Mouse (Mus musculus) CH12.LX (cell line): ENCODE results near the gene Dscam. TPM values are rescaled to one million over a fixed set of nuclear protein-coding genes. Genes with fewer than 3 reads are reported as not detected.

Experiments
- DNase-seq: peaks from one replicate; pipeline ENCODE4 v3.0.0-alpha.2; 2013; ENCODE audit errors: extremely low read depth
- H3K27ac ChIP-seq: 2 replicates; pipeline ENCODE4 v1.5.1; 2012; ENCODE audit warnings: low read depth, mild to moderate bottlenecking, control low read depth, moderate library complexity; ENCODE audit not compliant: insufficient read depth
- H3K27me3 ChIP-seq: replicated peaks from 2 replicates; pipeline ENCODE3; 2012; ENCODE audit warnings: inconsistent platforms
- H3K36me3 ChIP-seq, 2 experiments: replicated peaks in 1 of 2; 2 replicates each; pipeline versions ENCODE3 to v1.6.1; 2012; ENCODE audit warnings: inconsistent platforms in 1 of 2, low read length in 1 of 2, mild to moderate bottlenecking in 1 of 2, mixed read lengths in 1 of 2, moderate library complexity in 1 of 2; ENCODE audit not compliant: control insufficient read depth in 1 of 2, insufficient read depth in 1 of 2
- H3K4me1 ChIP-seq, 2 experiments: 2 replicates each; pipeline ENCODE4 v1.6.1; 2012; ENCODE audit warnings: inconsistent platforms in 1 of 2, moderate library complexity in 1 of 2; ENCODE audit not compliant: insufficient read depth in 2 of 2, control insufficient read depth in 1 of 2
- H3K4me2 ChIP-seq: 2 replicates; pipeline ENCODE4 v1.6.1; 2012; ENCODE audit warnings: low read depth, mild to moderate bottlenecking, control low read depth; ENCODE audit not compliant: poor library complexity, insufficient read depth, severe bottlenecking
- H3K4me3 ChIP-seq, 3 experiments: fragments of 150-350 bp in 1 of 3; sonication (generic) in 1 of 3; replicated peaks in 1 of 3; 2 replicates each; pipeline versions ENCODE3 to v1.5.1; 2011 to 2012; ENCODE audit warnings: low read depth in 2 of 3, low read length in 2 of 3, mild to moderate bottlenecking in 2 of 3, moderate library complexity in 2 of 3, control low read depth in 1 of 3, improper control_type of control experiment in 1 of 3, inconsistent platforms in 1 of 3, mixed read lengths in 1 of 3; ENCODE audit not compliant: poor library complexity in 1 of 3
- H3K79me2 ChIP-seq: replicated peaks from 2 replicates; pipeline ENCODE4 v1.6.1; 2012; ENCODE audit warnings: mild to moderate bottlenecking, moderate library complexity; ENCODE audit not compliant: control insufficient read depth, poor library complexity, insufficient read depth, severe bottlenecking; ENCODE audit errors: extremely low read depth
- H3K9ac ChIP-seq: 2 replicates; pipeline ENCODE4 v1.6.1; 2012; ENCODE audit warnings: low read depth, mild to moderate bottlenecking, control low read depth, moderate library complexity; ENCODE audit not compliant: insufficient read depth
- H3K9me3 ChIP-seq: replicated peaks from 2 replicates; pipeline ENCODE3; 2012; ENCODE audit warnings: low read length, inconsistent platforms, mixed read lengths
- CHD1 ChIP-seq: IDR thresholded peaks from 2 replicates; pipeline ENCODE4 v1.6.1; 2012; ENCODE audit warnings: low read depth, low read length, improper control_type of control experiment, inconsistent platforms
- ELF1 ChIP-seq: IDR thresholded peaks from 2 replicates; pipeline ENCODE4 v1.6.1; 2014; ENCODE audit warnings: low read depth, mild to moderate bottlenecking, inconsistent platforms, low read length, improper control_type of control experiment
- EP300 ChIP-seq: IDR thresholded peaks from 2 replicates; pipeline ENCODE4 v1.6.1; 2011; ENCODE audit warnings: low read length, improper control_type of control experiment
- KAT2A ChIP-seq: IDR thresholded peaks from 2 replicates; pipeline ENCODE4 v1.6.1; 2012; ENCODE audit warnings: low read length, improper control_type of control experiment, inconsistent platforms; ENCODE audit not compliant: insufficient replicate concordance
- MAX ChIP-seq: IDR thresholded peaks from 2 replicates; pipeline ENCODE4 v1.6.1; 2011; ENCODE audit warnings: low read length, improper control_type of control experiment
- MAZ ChIP-seq: IDR thresholded peaks from 2 replicates; pipeline ENCODE4 v1.6.1; 2012; ENCODE audit warnings: low read depth, mild to moderate bottlenecking, inconsistent platforms, low read length, improper control_type of control experiment, moderate library complexity
- MXI1 ChIP-seq: IDR thresholded peaks from 2 replicates; pipeline ENCODE4 v1.6.1; 2011; ENCODE audit warnings: mild to moderate bottlenecking, low read depth, low read length, improper control_type of control experiment
- MYC ChIP-seq: IDR thresholded peaks from 2 replicates; pipeline ENCODE4 v1.6.1; 2011; ENCODE audit warnings: low read depth, mild to moderate bottlenecking, improper control_type of control experiment, low read length
- NELFE ChIP-seq: IDR thresholded peaks from 2 replicates; pipeline ENCODE4 v1.6.1; 2011; ENCODE audit warnings: low read depth, low read length, improper control_type of control experiment
- POLR2AphosphoS2 ChIP-seq: IDR thresholded peaks from 2 replicates; pipeline ENCODE4 v1.6.1; 2011; ENCODE audit warnings: low read depth, low read length, improper control_type of control experiment
- RAD21 ChIP-seq: IDR thresholded peaks from 2 replicates; pipeline ENCODE4 v1.6.1; 2011; ENCODE audit warnings: low read depth, mild to moderate bottlenecking, low read length, improper control_type of control experiment, moderate library complexity
- RCOR1 ChIP-seq: conservative IDR thresholded peaks from 2 replicates; pipeline ENCODE4 v1.6.1; 2012; ENCODE audit warnings: low read depth, mild to moderate bottlenecking, inconsistent platforms, low read length, improper control_type of control experiment
- USF1 ChIP-seq: IDR thresholded peaks from 2 replicates; pipeline ENCODE4 v1.6.1; 2014; ENCODE audit warnings: low read depth, mild to moderate bottlenecking, inconsistent platforms, low read length, improper control_type of control experiment
- ZKSCAN1 ChIP-seq: IDR thresholded peaks from 2 replicates; pipeline ENCODE4 v1.6.1; 2012; ENCODE audit warnings: low read depth, inconsistent platforms, low read length, improper control_type of control experiment, borderline replicate concordance
- ZMIZ1 ChIP-seq: IDR thresholded peaks from 2 replicates; pipeline ENCODE4 v1.6.1; 2012; ENCODE audit warnings: low read depth, mild to moderate bottlenecking, inconsistent platforms, low read length, improper control_type of control experiment
- ZNF384 ChIP-seq: IDR thresholded peaks from 2 replicates; pipeline ENCODE4 v1.6.1; 2012; ENCODE audit warnings: low read depth, low read length, improper control_type of control experiment, inconsistent platforms
- dilution Hi-C: fragments of 300-500 bp; cut with MboI; formaldehyde crosslinking; loops from 2 replicates; pipeline ENCODE4 v1.14.3; 2020; ENCODE audit warnings: low sequenced_read_pairs; ENCODE audit not compliant: extremely low pct_unique_long_range_greater_than_20kb, extremely low pct_ligation_motif_present
- in situ Hi-C: fragments of 300-500 bp; cut with MboI; formaldehyde crosslinking; loops from 3 replicates; pipeline ENCODE4 v1.14.3; 2019; ENCODE audit warnings: low sequenced_read_pairs, low pct_ligation_motif_present, low pct_unique_long_range_greater_than_20kb, mixed read lengths
- polyA plus RNA-seq: library from polyadenylated mRNA; unstranded; fragments of >175 nt; gene quantifications from 2 replicates; pipeline ENCODE4 v1.2.1, GENCODE M21; 2012; ENCODE audit warnings: low read depth; ENCODE audit not compliant: insufficient read length
- total RNA-seq, 2 experiments: library from RNA; depleted of rRNA; stranded (reverse); fragments of 300-350 nt in 1 of 2; fragments of >200 nt in 1 of 2; gene quantifications; 2 replicates each; pipeline ENCODE4 v1.2.3; 2012 to 2014

The Dscam gene
- total and polyA plus RNA-seq, 3 experiments, result under 0.01 to 0.39 (median 0.12) TPM

DNA sequence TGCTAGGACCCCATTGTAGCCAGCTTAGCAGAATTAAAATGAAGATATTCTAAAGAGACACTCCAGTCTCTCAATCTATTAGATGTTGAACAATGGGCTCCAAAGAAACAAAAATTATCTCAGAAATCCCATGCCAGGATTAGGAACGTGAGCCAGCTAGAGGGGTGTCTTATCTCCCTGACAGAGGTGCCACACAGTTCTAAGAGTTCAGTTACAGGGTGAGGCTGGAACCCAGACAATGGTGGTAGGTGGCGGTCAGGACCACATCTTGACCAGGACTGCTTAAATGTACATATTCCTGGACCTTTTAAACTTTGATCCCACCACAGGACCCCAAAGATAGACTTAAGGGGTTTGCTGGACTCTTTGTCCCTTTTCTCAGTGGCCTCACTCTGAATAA, 200.1 kb downstream of the Dscam start:
- in situ Hi-C loops, result no loop called here
- Histone ChIP-seq H3K27ac (no peak overlapping the region), H3K4me2 (no peak overlapping the region), H3K4me3 (no peak overlapping the region), H3K4me1 (peaks cover 0 to 11% of the 10 kb centered on the region in 2 experiments; a peak in 2 of 4 replicates), H3K79me2 (no peaks in the 10 kb centered on the region), H3K27me3 (no peaks in the 10 kb centered on the region), H3K9ac (no peak overlapping the region), H3K9me3 (no peaks in the 10 kb centered on the region), H3K36me3 (no peaks in the 10 kb centered on the region)
- no peak for DNase-seq
- dilution Hi-C loops, result no loop called here
- TF ChIP-seq MYC (no peak), MAZ (no peak), KAT2A (no peak), ELF1 (no peak), ZMIZ1 (no peak), CHD1 (no peak), ZNF384 (no peak), RAD21 (no peak), POLR2AphosphoS2 (no peak), RCOR1 (no peak), MAX (no peak), USF1 (no peak), NELFE (no peak), ZKSCAN1 (no peak)

DNA sequence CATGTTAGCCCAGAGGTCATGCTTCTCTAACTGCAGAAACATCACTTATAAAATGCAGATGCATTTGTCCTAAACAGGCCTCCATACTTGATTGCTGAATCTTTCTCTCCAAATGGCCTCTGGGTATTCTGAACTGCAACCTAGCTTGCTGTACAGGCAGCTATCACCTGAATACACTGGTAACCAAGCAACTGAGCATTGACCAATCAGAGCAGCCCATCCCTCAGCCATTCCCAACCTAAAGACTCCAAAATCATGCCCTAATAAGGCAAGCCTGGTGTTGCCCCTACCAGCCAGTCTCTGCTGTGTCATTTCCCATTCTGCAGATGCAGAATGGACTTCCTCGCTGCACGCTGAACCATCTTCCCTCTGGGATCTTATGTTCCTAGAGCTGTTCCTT, 200.9 kb downstream of the Dscam start:
- dilution Hi-C loops, result no loop called here
- in situ Hi-C loops, result no loop called here
- no peak overlapping the region for H3K27ac ChIP-seq
- no peak overlapping the region for H3K4me3 ChIP-seq
- H3K9ac ChIP-seq, result no peak overlapping the region
- H3K79me2 ChIP-seq, result no peaks in the 10 kb centered on the region
- peak; percentile 22 for DNase-seq
- H3K4me2 ChIP-seq, result no peak overlapping the region
- H3K36me3 ChIP-seq, result no peaks in the 10 kb centered on the region
- no peaks in the 10 kb centered on the region for H3K9me3 ChIP-seq
- TF ChIP-seq EP300 (no peak), MXI1 (no peak), RAD21 (no peak)
- no peaks in the 10 kb centered on the region for H3K27me3 ChIP-seq
- H3K4me1 ChIP-seq, result peaks cover 0 to 11% of the 10 kb centered on the region in 2 experiments; a peak in 2 of 4 replicates
